Mouse (Mus musculus) cerebellum, adult 18-20 months (tissue): Measurements from ENCODE around the gene Exoc1.

Experiments used
- DNase-seq, 2 experiments: peaks; one replicate each; pipeline ENCODE4 v3.0.0; 2021

The Exoc1 gene

DNA sequence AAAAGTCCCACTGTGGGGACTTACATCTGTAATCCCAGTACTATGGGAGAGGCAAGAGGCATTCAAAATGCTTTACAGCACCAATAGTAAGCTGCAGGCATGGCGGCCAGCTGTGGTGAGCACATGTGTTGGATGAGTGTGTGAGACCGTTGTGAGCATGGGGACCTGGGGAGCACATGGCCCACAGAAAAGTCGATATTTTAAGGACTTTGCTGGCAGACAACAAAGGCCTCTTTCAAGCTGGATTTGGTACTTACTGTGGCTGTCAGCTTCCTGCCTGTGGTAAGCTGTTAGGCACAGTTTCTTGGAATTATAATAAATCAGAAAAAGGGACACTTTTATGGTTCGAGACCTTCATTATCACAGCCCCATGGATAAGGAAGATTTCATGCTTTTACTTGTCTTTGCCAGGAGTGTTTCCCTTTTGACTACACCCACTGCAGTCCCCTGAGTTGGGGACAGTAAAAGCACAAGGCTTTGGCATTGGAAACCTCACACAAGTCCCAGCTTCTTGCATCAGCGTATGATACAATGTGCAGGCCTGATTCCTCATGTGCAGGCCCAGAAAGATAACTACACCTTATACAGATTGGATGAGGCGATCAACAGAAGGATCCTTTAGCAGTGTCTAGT is 83.9 kb downstream of the Exoc1 start:
- DNase-seq, result no peak

DNA sequence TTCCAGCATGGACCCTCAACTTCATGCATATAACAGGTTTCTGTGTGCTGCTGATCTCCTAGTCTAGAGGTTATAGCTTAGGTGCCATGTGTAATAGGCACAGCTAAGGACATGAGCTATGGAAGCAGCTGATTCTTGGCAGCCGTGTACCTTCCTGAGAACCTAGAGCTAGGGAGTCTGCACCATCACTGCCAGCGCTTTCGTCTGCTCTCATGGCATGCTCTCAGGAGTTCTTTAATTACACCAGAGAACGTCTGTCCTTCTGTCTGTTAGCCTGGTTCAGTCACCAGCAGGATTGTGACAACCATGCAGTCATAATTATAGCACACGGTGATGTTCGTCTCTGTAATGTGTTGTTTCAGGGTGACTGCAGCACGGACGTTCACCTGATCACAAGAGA is 86.2 kb downstream of the Exoc1 start:
- no peak for DNase-seq

DNA sequence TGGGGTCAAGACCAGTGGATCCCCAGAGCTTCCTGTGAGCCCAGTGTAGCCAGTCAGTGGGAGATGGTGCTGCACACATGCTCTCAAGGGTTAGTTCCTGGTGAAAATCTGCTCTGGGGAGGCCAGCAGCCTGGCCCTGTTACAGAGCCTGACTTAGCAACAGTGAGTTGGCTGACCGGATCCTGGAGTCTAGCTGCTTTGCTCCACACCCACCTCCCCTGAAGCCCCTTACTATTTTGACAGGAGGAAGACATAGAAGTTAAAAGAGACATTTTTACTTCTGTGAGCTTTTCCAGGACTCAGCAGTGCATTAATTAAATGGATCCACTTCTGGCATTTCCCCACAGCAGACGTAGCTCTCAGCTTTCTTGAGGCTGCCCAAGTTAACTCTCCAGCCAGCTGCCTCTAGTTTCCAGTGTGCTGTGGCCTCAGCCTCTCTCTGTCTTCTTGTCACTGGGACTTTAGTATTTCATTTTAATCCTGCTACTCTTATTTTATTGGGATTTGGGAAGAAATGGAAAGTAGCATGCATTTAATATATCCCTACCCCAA is 87.2 kb downstream of the Exoc1 start:
- no peak for DNase-seq

DNA sequence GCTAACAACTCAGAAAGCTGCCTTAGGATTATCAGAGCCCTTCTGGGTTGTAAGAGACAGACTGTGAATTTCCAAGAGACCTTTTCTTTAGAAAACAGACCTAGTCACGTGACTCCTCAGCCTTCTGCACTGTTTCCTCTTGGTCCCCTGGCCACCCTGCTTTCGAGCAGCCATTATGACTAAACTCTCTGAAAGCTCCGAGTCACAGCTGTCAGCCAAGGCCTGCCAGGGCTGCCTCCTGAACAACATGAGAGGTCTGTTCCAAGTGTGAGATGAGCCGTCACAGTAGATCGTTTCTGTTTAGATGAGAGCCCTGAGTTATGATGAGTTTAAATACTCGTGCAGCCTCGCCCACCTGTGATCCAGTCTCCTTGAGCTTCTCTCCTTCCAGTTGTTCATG is 89.6 kb downstream of the Exoc1 start:
- no peak for DNase-seq
